Mouse (Mus musculus) layer of hippocampus, postnatal 14 days (tissue): Measurements from ENCODE around the gene Cdh1. TPM values are rescaled to one million over a fixed set of nuclear protein-coding genes. Genes with fewer than 3 reads are reported as not detected.
"Not testable (repeated sequence)": the region's sequence is repeated elsewhere in the genome, so short reads cannot be mapped to it uniquely, and the experiment has no call there.

Experiments used
- DNase-seq, 2 experiments: peaks; one replicate each; pipeline ENCODE4 v3.0.0; 2021 to 2022; ENCODE audit warnings: low spot score in 2 of 2, mixed read lengths in 1 of 2
- total RNA-seq, 2 experiments: library from RNA; stranded (reverse); gene quantifications; 2 replicates each; pipeline ENCODE4 v1.2.3; 2021

Gene Cdh1
- total RNA-seq, 2 experiments from 2014 or later = 0.24 to 0.35 TPM

DNA sequence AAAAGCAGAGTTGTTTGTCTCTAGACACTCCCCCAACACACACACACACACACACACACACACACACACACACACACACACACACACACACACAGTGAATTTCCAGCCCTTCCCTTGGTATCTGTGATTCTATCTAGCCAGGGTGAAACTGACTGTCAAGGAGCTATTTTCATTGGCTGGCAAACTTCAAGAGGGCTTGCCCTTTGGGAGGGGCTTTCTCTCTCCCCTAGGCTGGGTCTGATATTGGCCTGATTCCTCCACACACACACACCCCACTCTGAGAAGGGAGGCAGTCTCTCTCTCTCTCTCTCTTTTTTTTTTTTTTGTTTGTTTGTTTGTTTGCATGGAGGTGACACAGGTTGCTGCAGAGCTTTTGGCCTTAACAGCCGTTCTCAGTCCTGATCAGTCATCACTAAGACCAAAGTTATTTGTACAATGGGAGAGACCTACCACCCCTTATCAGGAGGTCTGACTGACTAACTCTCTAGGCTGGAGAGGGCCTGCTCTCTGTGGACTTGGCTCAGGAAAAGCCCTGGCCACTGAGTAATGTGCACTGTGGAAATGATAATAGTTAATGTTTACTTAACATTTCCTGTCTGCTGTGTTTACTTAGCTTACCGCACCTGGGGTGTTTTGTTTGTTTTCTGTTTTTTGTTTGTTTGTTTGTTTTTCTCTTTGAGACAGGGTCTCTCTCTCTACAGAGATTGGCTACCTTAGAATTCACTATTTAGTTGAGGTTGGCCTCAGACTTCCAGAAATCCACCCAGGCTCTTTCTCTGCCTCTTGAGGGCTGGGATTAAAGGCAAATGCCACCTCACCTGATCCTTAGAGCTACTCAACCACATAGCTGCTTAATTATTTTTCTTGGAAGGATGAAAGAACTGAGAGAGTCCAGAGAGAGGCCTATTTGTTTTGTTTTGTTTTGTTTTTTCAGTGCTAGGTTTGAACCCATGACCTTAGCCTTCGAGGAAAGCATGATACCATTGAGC lies 14.4 kb upstream of the Cdh1 start:
- DNase-seq = no peak

DNA sequence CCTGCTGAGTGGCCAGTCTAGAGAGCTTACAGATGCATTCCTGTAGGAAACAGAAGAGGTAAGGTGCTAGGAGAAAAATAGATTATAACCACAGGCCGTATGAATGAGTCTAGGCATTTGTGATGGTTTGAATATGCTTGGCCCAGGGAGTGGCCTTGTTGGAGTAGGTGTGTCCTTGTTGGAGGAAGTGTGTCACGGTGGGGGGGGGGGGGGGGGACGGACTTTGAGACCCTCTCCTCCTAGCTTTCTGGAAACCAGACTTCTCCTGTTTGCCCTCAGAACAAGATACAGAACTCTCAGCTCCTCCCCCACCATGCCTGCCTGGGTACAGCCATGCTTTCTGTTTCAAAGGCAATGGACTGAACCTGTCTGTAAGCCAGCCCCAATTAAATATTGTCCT lies 10.7 kb upstream of the Cdh1 start:
- DNase-seq = no peak

GRCm38 (mm10) chr8:106595623-106596022 lies 7.5 kb upstream of the Cdh1 start:
- DNase-seq = not testable (repeated sequence)

- no peak for DNase-seq
Measured at GRCm38 (mm10) chr8:106597067-106597466, 6.1 kb upstream of the Cdh1 start.

GRCm38 (mm10) chr8:106599265-106599979 lies 3.7 kb upstream of the Cdh1 start:
- DNase-seq = no peak

GRCm38 (mm10) chr8:106603933-106604332 lies 782 bp downstream of the Cdh1 start:
- no peak for DNase-seq

DNA sequence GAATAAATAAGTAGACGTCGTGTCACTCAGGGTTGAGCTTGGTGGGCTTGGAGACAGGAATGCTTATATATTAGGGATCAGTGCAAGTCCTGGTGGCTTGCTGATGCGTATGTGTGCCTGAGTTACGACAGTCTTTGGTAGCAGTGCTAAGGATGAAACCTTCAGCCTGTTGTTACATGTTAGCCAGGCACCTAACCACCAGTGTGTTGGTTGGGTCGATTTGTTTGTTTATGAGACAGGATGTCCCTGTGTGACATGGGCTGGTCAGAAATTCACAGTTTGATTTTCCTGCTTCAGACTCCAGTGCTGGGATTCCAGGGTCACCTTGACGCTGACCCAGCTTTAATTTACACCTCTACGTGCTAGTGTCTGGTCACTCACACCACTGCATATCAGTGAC lies 2.5 kb downstream of the Cdh1 start:
- no peak for DNase-seq

GRCm38 (mm10) chr8:106606121-106606520 lies 3.0 kb downstream of the Cdh1 start:
- DNase-seq = no peak

GRCm38 (mm10) chr8:106606601-106607145 lies 3.5 kb downstream of the Cdh1 start:
- DNase-seq = no peak

- DNase-seq = not testable (repeated sequence)
Measured at GRCm38 (mm10) chr8:106607783-106608182, 4.6 kb downstream of the Cdh1 start.

- no peak for DNase-seq
Measured at GRCm38 (mm10) chr8:106608425-106608824, 5.3 kb downstream of the Cdh1 start.

GRCm38 (mm10) chr8:106609076-106609903 lies 6.1 kb downstream of the Cdh1 start:
- DNase-seq = no peak

DNA sequence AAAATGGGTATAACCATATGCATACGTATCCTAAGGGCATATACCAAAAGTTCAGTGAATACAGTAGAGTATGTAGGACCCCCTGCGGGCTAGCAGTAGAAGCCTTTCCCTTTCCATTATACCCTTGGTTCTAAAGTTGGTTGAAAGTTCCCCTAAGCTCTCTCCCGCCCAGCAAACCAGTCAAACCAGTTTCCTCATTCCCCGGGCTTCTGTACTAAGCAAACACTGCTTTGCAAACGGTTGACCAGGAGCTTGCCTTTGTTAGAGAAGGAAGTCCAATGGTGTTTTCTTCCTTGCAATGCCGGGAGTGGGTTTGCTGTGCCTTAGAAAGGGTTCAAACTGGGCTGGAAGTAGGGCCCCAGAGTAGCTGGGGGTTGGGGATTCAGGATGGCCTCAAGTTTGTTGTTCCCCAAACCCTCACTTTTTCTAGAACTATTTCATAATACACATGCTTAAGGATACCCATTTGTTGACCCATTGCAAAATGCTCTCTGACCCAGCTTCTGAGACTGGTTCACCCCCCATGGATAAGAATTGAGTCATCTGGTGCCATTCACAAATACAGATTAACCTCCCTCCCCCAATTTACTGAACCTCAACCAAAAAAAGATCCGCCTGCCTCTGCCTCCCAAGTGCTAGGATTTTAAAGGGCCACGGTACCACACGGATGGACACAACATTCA lies 7.9 kb downstream of the Cdh1 start:
- no peak for DNase-seq

GRCm38 (mm10) chr8:106612047-106612446 lies 8.9 kb downstream of the Cdh1 start:
- DNase-seq = no peak

DNA sequence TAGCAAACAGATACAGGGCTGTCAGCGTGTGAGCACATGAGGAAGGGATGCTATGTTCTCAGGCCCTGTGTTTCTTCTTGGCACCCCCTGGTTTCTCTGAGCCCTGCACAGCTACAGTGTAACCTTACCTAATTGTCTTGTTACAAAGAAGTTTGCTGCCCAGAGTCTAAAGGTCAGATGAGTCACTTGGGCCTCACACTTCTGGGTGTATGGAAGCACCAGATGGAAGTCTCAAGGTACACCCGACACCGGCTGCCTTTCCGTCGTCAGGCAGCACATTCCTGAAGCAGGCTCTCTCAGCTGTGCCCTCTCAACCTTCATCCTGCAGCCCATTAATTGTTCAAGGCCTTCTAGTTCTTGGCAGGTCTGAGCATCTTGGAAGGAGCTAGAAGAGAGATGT lies 11.6 kb downstream of the Cdh1 start:
- DNase-seq = no peak

- DNase-seq = no peak
Measured at GRCm38 (mm10) chr8:106615661-106616299, 12.6 kb downstream of the Cdh1 start.

DNA sequence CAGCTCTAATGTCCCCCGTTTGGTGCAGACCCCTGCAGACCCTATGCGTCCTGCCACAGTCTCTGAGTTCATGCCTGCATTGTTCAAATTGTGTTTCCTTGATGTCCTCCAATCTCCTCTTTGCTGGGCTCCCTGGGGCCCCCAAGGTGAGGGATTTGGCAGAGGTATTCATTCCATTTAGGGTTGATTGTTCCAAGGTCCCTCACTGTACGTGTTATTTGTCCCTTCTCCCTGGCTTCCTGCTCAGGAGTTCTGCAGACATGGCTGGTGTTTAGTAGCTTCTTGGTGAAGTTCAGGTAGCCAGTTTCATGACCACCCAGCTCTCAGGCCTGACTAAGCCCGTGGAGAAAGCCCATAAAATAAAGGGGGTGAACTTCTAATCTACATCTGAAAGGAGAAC lies 13.5 kb downstream of the Cdh1 start:
- DNase-seq = no peak

DNA sequence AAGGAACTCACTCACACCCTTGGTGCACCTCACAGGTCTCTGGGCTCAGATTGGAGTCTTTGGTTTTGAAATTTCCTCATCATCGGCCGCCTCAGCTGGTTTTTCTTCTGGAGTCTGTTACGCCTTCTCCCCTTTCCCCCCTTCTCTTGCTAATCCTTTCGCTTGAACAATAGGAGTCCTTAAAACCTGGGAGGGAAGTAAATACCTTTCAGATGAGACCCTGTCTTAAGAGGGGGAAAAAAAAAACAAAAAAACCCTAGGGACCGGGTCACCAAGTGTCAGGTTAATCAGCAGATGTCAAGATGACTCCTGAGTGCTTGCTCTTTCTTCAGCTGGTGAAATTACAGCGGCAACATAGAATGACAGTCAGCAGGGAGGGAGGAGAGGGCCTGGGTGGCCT lies 14.0 kb downstream of the Cdh1 start:
- DNase-seq = no peak

- DNase-seq = no peak
Measured at GRCm38 (mm10) chr8:106617865-106618264, 14.7 kb downstream of the Cdh1 start.

GRCm38 (mm10) chr8:106618324-106618723 lies 15.2 kb downstream of the Cdh1 start:
- DNase-seq = no peak
